In genomic region chr2:121658123-121658767, GRCm38 (mm10) we compare ENCODE assay signal across 33 mouse cellular contexts.
A peak's percentile ranks its signal among the peaks of the same experiment; 100 is the strongest.
DNase-seq lines count a peak whose midpoint lies in the region; ATAC-seq and TF ChIP-seq lines count a peak whose summit lies in the region.
"Had no signal": no experiment of that assay in that cellular context is flagged by ENCODE, and none has a peak within 500 bp of the region (broad histone marks: within the 10 kb centered on the region; RNA-seq: fewer than 3 reads in every experiment).

No protein-coding gene starts in this region.

- H3K36me3 ChIP-seq in G1E (replicated peaks): no peaks in the 10 kb centered on the region
- H3K36me3 ChIP-seq in erythroblast, embryonic 14.5 days (ENCODE audit: control insufficient read depth): no peaks in the 10 kb centered on the region
- no peaks in the 10 kb centered on the region for H3K36me3 ChIP-seq in liver, embryonic 15.5 days (replicated peaks)
- no peaks in the 10 kb centered on the region for H3K36me3 ChIP-seq in kidney, embryonic 15.5 days
- H3K36me3 ChIP-seq: embryonic facial prominence, embryonic 10.5 days; embryonic facial prominence, embryonic 15.5 days; forebrain, embryonic 10.5 days; heart, embryonic 13.5 days; hindbrain, embryonic 10.5 days; hindbrain, embryonic 15.5 days; lung, embryonic 15.5 days; midbrain, embryonic 12.5 days; neural tube, embryonic 12.5 days had no signal

- H3K4me3 ChIP-seq in G1E (ENCODE audit: low read depth, low read length): no peak overlapping the region
- no peak overlapping the region for H3K4me3 ChIP-seq in bone marrow, adult 2 months (replicated peaks; ENCODE audit: control insufficient read depth, low read depth, low read length)
- peak overlapping the region; percentile 37 for H3K4me3 ChIP-seq in erythroblast, embryonic 14.5 days (replicated peaks)
- no peak overlapping the region for H3K4me3 ChIP-seq in liver, embryonic 15.5 days (replicated peaks)
- no peak overlapping the region for H3K4me3 ChIP-seq in kidney, embryonic 15.5 days (replicated peaks)
- H3K4me3 ChIP-seq: embryonic facial prominence, embryonic 10.5 days; embryonic facial prominence, embryonic 15.5 days; forebrain, embryonic 10.5 days; gastrocnemius, adult 2 months; heart, adult 2 months; heart, embryonic 13.5 days; hindbrain, embryonic 10.5 days; hindbrain, embryonic 15.5 days; lung, embryonic 15.5 days; midbrain, embryonic 12.5 days; myocyte; neural tube, embryonic 12.5 days had no signal

- peak overlapping the region; percentile 6 for H3K27ac ChIP-seq in bone marrow, adult 2 months (ENCODE audit: control insufficient read depth, insufficient read depth, low read depth, low read length, poor library complexity)
- H3K27ac ChIP-seq in liver, embryonic 15.5 days (replicated peaks): peak overlapping the region; percentile 86
- H3K27ac ChIP-seq in kidney, embryonic 15.5 days: no peak overlapping the region
- H3K27ac ChIP-seq: embryonic facial prominence, embryonic 10.5 days; embryonic facial prominence, embryonic 15.5 days; forebrain, embryonic 10.5 days; gastrocnemius, adult 2 months; heart, adult 2 months; heart, embryonic 13.5 days; hindbrain, embryonic 10.5 days; hindbrain, embryonic 15.5 days; lung, embryonic 15.5 days; midbrain, embryonic 12.5 days; neural tube, embryonic 12.5 days had no signal

- no peak overlapping the region for H3K9ac ChIP-seq in liver, embryonic 15.5 days
- no peak overlapping the region for H3K9ac ChIP-seq in kidney, embryonic 15.5 days
- H3K9ac ChIP-seq: embryonic facial prominence, embryonic 15.5 days; heart, embryonic 13.5 days; hindbrain, embryonic 15.5 days; lung, embryonic 15.5 days; midbrain, embryonic 12.5 days; neural tube, embryonic 12.5 days had no signal

- H3K4me2 ChIP-seq in liver, embryonic 15.5 days: peak overlapping the region; percentile 29
- no peak overlapping the region for H3K4me2 ChIP-seq in kidney, embryonic 15.5 days
- H3K4me2 ChIP-seq: embryonic facial prominence, embryonic 15.5 days; heart, embryonic 13.5 days; hindbrain, embryonic 15.5 days; lung, embryonic 15.5 days; midbrain, embryonic 12.5 days; neural tube, embryonic 12.5 days had no signal

- no peak for TF ChIP-seq CTCF in G1E (IDR thresholded peaks at IDR 0.05; ENCODE audit: low read depth, low read length)
- TF ChIP-seq CTCF in bone marrow, adult 2 months (IDR thresholded peaks at IDR 0.05; ENCODE audit: control insufficient read depth, insufficient read depth, low read length): no peak

- peak; percentile 34 for ATAC-seq in G1E (ENCODE audit: extremely low read depth, insufficient number of reproducible peaks, low FRiP score, poor library complexity, severe bottlenecking)
- ATAC-seq in liver, embryonic 15.5 days (ENCODE audit: insufficient read depth): peak; percentile 84
- ATAC-seq in kidney, embryonic 15.5 days (replicated peaks; ENCODE audit: low FRiP score): no peak
- ATAC-seq: activated CD4-positive, CD25-positive, alpha-beta regulatory T cell, adult 4 months; CD4-positive, CD25-positive, alpha-beta regulatory T cell, adult 4 months; forebrain, embryonic 16.5 days; inflammation-experienced regulatory T-cells, adult 6 months had no signal

- H3K9me3 ChIP-seq in G1E (replicated peaks): no peaks in the 10 kb centered on the region
- H3K9me3 ChIP-seq in erythroblast, embryonic 14.5 days (ENCODE audit: control insufficient read depth, low read length): no peaks in the 10 kb centered on the region
- H3K9me3 ChIP-seq in liver, embryonic 15.5 days (replicated peaks): no peaks in the 10 kb centered on the region
- H3K9me3 ChIP-seq in kidney, embryonic 15.5 days (replicated peaks): no peaks in the 10 kb centered on the region
- H3K9me3 ChIP-seq: embryonic facial prominence, embryonic 10.5 days; embryonic facial prominence, embryonic 15.5 days; forebrain, embryonic 10.5 days; heart, embryonic 13.5 days; hindbrain, embryonic 10.5 days; hindbrain, embryonic 15.5 days; lung, embryonic 15.5 days; midbrain, embryonic 12.5 days; neural tube, embryonic 12.5 days had no signal

- 66% methylated on average over 5 of the region's 5 CpGs for WGBS in bone marrow, adult 2 months
- WGBS in liver, embryonic 15.5 days (ENCODE audit: insufficient replicate concordance): 40% methylated on average over 5 of the region's 5 CpGs
- 76% methylated on average over 5 of the region's 5 CpGs for WGBS in kidney, embryonic 15.5 days

- no peak for DNase-seq in G1E (ENCODE audit: low spot score)
- DNase-seq in kidney, postnatal 25 days: no peak
- no peak for DNase-seq in testis, postnatal 14 days (ENCODE audit: low spot score)
- no peak for DNase-seq in kidney, postnatal 36 days
- DNase-seq: adrenal gland, adult 8-10 months; cerebellum, adult 2 months; cerebellum, postnatal 25 days; gastrocnemius, adult 2 months; gastrocnemius, postnatal 36 days; heart, adult 2 months; heart, postnatal 10 days; kidney, adult 11 months; left cerebral cortex, postnatal 4 days; right cerebral cortex, adult 18-20 months; thymus, postnatal 4 days had no signal

- no peaks in the 10 kb centered on the region for H3K27me3 ChIP-seq in G1E (ENCODE audit: insufficient read depth, low read length)
- peaks cover 14% of the 10 kb centered on the region for H3K27me3 ChIP-seq in erythroblast, embryonic 14.5 days (ENCODE audit: control insufficient read depth)
- H3K27me3 ChIP-seq in liver, embryonic 15.5 days: no peaks in the 10 kb centered on the region
- no peaks in the 10 kb centered on the region for H3K27me3 ChIP-seq in kidney, embryonic 15.5 days
- H3K27me3 ChIP-seq: embryonic facial prominence, embryonic 15.5 days; heart, embryonic 13.5 days; hindbrain, embryonic 15.5 days; lung, embryonic 15.5 days; midbrain, embryonic 12.5 days; neural tube, embryonic 12.5 days had no signal

- no peak for TF ChIP-seq POLR2A in bone marrow, adult 2 months (IDR thresholded peaks at IDR 0.05; ENCODE audit: borderline replicate concordance, control insufficient read depth, low read depth, low read length)

- peaks cover 29% of the 10 kb centered on the region for H3K4me1 ChIP-seq in G1E (ENCODE audit: insufficient read depth, low read depth, low read length)
- no peaks in the 10 kb centered on the region for H3K4me1 ChIP-seq in bone marrow, adult 2 months (ENCODE audit: control insufficient read depth, insufficient read depth, low read length)
- peaks cover 40% of the 10 kb centered on the region for H3K4me1 ChIP-seq in erythroblast, embryonic 14.5 days (ENCODE audit: control insufficient read depth)
- H3K4me1 ChIP-seq in liver, embryonic 15.5 days (replicated peaks): peaks cover 17% of the 10 kb centered on the region
- H3K4me1 ChIP-seq in kidney, embryonic 15.5 days: no peaks in the 10 kb centered on the region
- H3K4me1 ChIP-seq: heart, embryonic 13.5 days; lung, embryonic 15.5 days; neural tube, embryonic 12.5 days had no signal
